Mouse (Mus musculus): ENCODE data around the gene Npas3. TPM values are rescaled to one million over a fixed set of nuclear protein-coding genes. Genes with fewer than 3 reads are reported as not detected.

Npas3 gene
- total RNA-seq, 2 experiments from 2014 or later = 0.05 TPM; not detected in 1

GRCm38 (mm10) chr12:53752281-53753072, 504.0 kb downstream of the Npas3 start:
- ATAC-seq (replicated peaks; ENCODE audit: low FRiP score, low TSS enrichment, poor library complexity, severe bottlenecking) = no peak

DNA sequence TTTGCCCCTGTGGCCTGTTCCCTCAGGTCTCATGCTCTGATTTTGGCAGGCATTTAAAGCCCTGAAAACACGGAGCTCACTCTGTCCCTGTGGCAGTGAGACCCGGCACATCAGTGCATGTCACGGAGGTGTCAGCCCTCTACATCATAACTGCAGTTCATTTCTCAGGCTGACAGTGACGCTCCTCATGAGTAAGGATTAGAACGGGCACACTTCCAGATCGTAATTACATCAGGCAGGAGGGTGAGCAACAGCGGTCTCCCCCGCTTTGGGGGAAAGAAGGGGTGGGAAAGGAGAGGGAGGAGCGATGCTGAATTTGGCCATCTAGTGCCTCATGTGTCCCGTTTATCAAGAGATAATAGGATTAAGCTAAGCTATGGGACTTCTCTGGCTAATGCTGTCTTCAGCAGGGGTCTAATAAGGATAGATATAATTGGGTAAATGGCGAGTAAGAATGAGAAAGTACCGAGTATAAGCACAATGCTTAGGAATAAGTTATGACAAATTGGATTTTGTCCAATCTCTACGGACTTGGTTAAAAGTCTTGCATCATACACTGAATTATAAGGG, 505.0 kb downstream of the Npas3 start:
- ATAC-seq (replicated peaks; ENCODE audit: low FRiP score, low TSS enrichment, poor library complexity, severe bottlenecking) = no peak

DNA sequence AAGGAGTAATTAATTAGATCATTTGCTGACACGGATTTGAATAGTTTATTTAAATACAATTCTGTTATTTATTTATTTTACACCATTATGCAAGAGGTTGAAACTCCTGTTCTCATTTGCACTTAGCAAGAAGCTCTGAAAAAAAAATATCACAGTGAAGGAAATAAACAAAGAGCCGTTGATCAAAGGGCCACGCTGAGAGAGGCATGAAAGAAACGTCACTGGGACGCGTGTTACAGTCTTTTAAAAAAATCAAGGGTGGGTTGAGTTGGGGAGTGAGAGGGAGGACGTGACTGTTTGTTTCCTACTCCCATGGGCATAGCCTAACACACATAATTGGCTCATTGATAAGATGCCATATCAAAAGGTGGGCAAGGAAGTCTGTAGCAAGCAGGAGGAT, 505.8 kb downstream of the Npas3 start:
- ATAC-seq (replicated peaks; ENCODE audit: low FRiP score, low TSS enrichment, poor library complexity, severe bottlenecking) = no peak

GRCm38 (mm10) chr12:53757631-53758030, 509.2 kb downstream of the Npas3 start:
- no peak for ATAC-seq (replicated peaks; ENCODE audit: low FRiP score, low TSS enrichment, poor library complexity, severe bottlenecking)

- ATAC-seq (replicated peaks; ENCODE audit: low FRiP score, low TSS enrichment, poor library complexity, severe bottlenecking) = no peak
Observed at GRCm38 (mm10) chr12:53758356-53758755, 509.9 kb downstream of the Npas3 start.

GRCm38 (mm10) chr12:53764143-53764542, 515.7 kb downstream of the Npas3 start:
- ATAC-seq (replicated peaks; ENCODE audit: low FRiP score, low TSS enrichment, poor library complexity, severe bottlenecking) = no peak

- ATAC-seq (replicated peaks; ENCODE audit: low FRiP score, low TSS enrichment, poor library complexity, severe bottlenecking) = no peak
Observed at GRCm38 (mm10) chr12:53768392-53768791, 519.9 kb downstream of the Npas3 start.

DNA sequence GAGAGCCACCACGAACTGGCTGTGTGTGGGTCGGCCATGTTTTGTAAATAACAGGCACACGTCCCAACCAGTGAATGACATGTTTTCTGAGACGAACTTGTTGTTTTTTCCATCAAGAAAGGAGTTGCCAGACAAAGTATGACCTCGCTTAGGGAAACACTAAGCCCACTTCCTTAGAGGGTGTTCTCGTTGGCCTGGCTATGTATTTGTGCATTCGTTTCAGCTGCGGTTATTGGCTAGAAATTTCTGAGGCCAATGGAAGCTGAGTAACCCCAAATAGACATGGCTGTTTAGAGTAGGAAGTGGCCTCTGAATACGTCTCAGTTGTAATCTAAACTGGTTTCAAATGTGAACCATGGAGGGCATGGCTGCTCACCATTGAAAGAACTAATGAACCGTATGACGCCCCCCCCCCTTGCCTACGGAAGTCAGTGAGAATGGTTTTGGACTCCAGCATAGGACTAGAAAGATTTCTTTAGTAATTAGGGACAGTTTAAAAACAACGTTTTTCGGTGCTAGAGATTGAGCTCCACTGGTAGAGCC, 523.0 kb downstream of the Npas3 start:
- ATAC-seq (replicated peaks; ENCODE audit: low FRiP score, low TSS enrichment, poor library complexity, severe bottlenecking) = no peak

GRCm38 (mm10) chr12:53781850-53782552, 533.5 kb downstream of the Npas3 start:
- ATAC-seq (replicated peaks; ENCODE audit: low FRiP score, low TSS enrichment, poor library complexity, severe bottlenecking) = no peak

DNA sequence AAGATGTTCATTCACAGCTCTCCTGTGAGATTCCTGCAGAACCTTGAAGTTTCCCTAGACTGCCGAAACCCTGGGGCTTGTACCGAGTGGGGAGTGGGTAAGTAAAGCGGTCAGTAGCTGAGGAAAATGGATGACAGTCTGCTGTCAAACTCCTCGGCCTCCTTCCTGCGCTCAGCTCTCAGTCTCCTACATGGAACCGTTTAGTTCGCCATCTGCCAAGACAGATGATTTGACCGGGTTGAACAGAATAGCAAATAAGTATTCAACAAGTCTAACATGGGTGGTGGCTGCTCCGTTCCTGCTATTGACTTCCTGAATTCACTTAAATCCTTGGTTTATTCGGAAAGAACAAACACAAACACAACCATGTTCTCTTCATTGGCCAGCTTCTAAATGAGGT, 541.0 kb downstream of the Npas3 start:
- no peak for ATAC-seq (replicated peaks; ENCODE audit: low FRiP score, low TSS enrichment, poor library complexity, severe bottlenecking)

GRCm38 (mm10) chr12:53794718-53795400, 546.4 kb downstream of the Npas3 start:
- no peak for ATAC-seq (replicated peaks; ENCODE audit: low FRiP score, low TSS enrichment, poor library complexity, severe bottlenecking)

DNA sequence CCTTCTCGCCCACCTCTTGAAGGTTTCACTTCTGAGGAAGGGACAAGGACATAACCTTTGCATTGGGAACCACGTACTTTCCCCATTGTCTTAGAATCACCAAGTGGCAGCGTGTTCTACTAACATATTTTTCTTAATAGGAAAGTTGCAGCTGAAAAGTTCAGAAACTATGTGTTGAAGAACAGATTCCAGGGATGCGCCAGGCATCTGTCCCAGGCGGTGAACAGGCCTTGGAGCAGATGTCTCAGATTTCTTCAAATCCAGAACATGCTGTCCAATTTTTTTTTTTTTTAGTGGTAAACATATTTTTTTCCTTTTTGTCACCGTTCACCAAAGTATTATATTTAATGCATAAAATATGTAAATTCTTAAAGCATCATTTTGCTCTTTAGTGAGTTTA, 553.4 kb downstream of the Npas3 start:
- ATAC-seq (replicated peaks; ENCODE audit: low FRiP score, low TSS enrichment, poor library complexity, severe bottlenecking) = no peak

- ATAC-seq (replicated peaks; ENCODE audit: low FRiP score, low TSS enrichment, poor library complexity, severe bottlenecking) = no peak
Observed at GRCm38 (mm10) chr12:53802381-53802780, 553.9 kb downstream of the Npas3 start.

GRCm38 (mm10) chr12:53810081-53810480, 561.6 kb downstream of the Npas3 start:
- no peak for ATAC-seq (replicated peaks; ENCODE audit: low FRiP score, low TSS enrichment, poor library complexity, severe bottlenecking)

DNA sequence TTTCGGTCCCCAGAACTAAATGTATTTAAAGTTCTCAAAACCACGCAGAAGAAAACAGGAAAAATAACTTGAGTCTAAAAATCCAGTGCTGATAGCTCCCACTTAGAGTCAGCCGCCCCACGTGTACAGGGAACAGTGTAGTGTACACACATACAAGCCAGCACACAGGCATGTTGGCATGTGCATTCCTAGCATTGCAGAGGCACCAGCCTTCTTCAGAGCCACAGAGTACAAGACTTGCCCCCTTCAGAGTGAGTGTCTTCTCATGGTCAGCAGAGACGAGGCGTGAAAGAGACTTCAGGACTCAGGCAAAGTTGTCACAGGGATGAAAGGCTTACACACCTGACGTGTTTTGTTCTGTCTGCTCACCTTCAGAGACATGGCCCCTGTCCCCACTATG, 565.8 kb downstream of the Npas3 start:
- no peak for ATAC-seq (replicated peaks; ENCODE audit: low FRiP score, low TSS enrichment, poor library complexity, severe bottlenecking)

- no peak for ATAC-seq (replicated peaks; ENCODE audit: low FRiP score, low TSS enrichment, poor library complexity, severe bottlenecking)
Observed at GRCm38 (mm10) chr12:53819982-53820381, 571.5 kb downstream of the Npas3 start.

DNA sequence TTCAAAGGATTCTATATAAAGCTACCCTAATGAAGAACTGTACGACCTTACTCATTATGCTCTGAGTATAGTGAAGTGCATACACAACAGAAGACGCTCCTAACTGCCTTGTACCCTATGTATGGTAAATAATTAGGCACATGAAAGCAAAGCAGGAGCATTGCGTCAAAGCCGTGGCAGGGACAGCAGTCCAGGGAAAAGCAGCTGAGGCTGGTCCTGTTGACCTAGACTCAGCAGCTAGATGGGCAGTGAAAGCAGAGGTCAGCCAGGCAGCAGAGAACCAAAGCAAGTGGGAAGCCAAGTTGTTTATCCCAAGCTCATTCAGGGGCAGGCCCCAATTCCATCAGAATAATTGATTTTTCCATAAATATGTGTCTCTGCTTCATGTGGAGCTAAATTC, 574.4 kb downstream of the Npas3 start:
- ATAC-seq (replicated peaks; ENCODE audit: low FRiP score, low TSS enrichment, poor library complexity, severe bottlenecking) = no peak

DNA sequence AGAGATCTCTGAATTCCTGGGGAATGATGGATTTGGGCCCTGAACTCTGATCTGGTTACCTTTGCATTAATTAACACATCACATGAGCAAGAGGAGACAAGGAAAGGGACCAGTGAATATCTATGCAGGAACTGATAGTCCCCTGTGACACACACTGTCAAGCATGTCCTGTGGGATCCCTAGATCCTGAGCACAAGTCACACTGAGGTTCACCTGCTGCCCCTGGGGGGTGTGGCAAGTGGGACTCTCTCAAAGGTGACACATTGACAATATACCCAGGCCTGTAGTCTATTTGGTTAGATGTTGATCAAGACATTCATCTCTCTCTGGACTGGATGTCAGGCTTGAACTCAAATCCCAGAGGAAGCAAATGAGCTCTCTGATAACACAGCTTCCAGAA, 576.8 kb downstream of the Npas3 start:
- no peak for ATAC-seq (replicated peaks; ENCODE audit: low FRiP score, low TSS enrichment, poor library complexity, severe bottlenecking)

DNA sequence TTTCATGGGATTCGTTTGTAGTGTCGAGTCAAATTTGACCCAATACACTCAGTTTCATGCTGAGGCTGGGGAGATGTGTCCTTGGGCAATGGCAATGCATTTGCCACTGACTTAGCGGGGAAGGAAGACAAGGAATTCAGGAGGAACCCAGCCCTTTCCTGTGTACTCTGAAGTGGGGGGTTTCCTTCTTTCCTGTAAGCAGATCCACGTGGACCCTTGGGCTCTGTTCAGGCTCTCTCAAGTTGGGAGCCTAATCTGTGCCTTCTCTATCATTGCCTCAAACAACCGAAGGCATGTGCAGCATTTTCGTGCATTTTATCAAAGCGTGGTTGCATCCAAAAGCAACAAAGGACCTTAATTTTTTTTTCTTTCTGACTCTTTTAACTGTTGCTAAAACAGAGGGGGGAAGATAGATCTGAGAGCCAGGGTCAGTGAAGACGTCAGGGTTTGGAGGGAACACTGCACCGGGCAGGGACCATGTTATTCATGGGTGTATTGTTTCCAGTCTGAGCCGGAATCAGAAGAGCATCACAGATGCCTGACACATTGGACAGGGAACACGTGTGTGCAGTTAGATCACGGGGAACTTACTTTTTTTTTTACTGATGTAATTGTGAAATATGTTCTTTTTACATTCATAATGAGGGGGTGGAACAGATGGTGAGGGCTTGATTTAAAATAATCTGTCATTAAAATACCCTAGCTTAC, 577.6 kb downstream of the Npas3 start:
- no peak for ATAC-seq (replicated peaks; ENCODE audit: low FRiP score, low TSS enrichment, poor library complexity, severe bottlenecking)
